Mouse (Mus musculus): ENCODE measurements at regions not wholly inside any gene's neighbourhood (a gene's known extent, or its start where the extent isn't known, plus 50 kb on each side); places are given as distances from the start of the nearest gene placed in this dataset.

GRCm38 (mm10) chr3:133846301-133846700 is 301.4 kb upstream of the Tet2 start:
- TF ChIP-seq EP300 (IDR thresholded peaks at IDR 0.05; ENCODE audit: low read depth) (no peak), CTCF (IDR thresholded peaks at IDR 0.05; ENCODE audit: low read depth) (no peak)

Measured in liver, postnatal 0 days (tissue).